Mouse (Mus musculus) C2C12 (cell line): ENCODE measurements at regions not wholly inside any gene's neighbourhood (a gene's known extent, or its start where the extent isn't known, plus 50 kb on each side); places are given as distances from the start of the nearest gene placed in this dataset.

ENCODE experiments used
- H3K27me3 ChIP-seq: one replicate; pipeline ENCODE4 v1.6.1; 2011; ENCODE audit not compliant: control insufficient read depth, insufficient read depth, insufficient read length
- H3K36me3 ChIP-seq: one replicate; pipeline ENCODE4 v1.6.1; 2011; ENCODE audit not compliant: control insufficient read depth, insufficient read depth
- H3K4me3 ChIP-seq: one replicate; pipeline ENCODE4 v1.5.1; 2011; ENCODE audit warnings: mild to moderate bottlenecking, control low read depth; ENCODE audit not compliant: poor library complexity, insufficient read depth, severe bottlenecking
- H3K79me2 ChIP-seq: one replicate; pipeline ENCODE4 v1.6.1; 2011; ENCODE audit not compliant: control insufficient read depth, insufficient read depth
- H3K79me3 ChIP-seq: one replicate; pipeline ENCODE4 v1.6.1; 2011; ENCODE audit warnings: low read depth, control low read depth
- H3ac ChIP-seq: one replicate; pipeline ENCODE3; 2011; ENCODE audit warnings: low read depth; ENCODE audit not compliant: control insufficient read depth, insufficient read length
- CEBPB ChIP-seq: IDR thresholded peaks from one replicate; pipeline ENCODE4 v1.6.1; 2011; ENCODE audit warnings: low read depth, mild to moderate bottlenecking, control low read depth, moderate library complexity
- CTCF ChIP-seq: IDR thresholded peaks from one replicate; pipeline ENCODE4 v1.5.1; 2011; ENCODE audit not compliant: control insufficient read depth, insufficient read depth, insufficient read length
- FOSL1 ChIP-seq: IDR thresholded peaks from one replicate; pipeline ENCODE4 v1.8.0; 2011; ENCODE audit warnings: mild to moderate bottlenecking, low read length; ENCODE audit not compliant: poor library complexity, insufficient read depth, severe bottlenecking
- MAX ChIP-seq: IDR thresholded peaks from one replicate; pipeline ENCODE4 v1.6.1; 2011; ENCODE audit warnings: mild to moderate bottlenecking, control low read depth
- MYOD1 ChIP-seq: IDR thresholded peaks from one replicate; pipeline ENCODE4 v1.6.1; 2011; ENCODE audit warnings: low read depth; ENCODE audit not compliant: control insufficient read depth, insufficient read length
- MYOG ChIP-seq: IDR thresholded peaks from one replicate; pipeline ENCODE4 v1.6.1; 2011; ENCODE audit not compliant: control insufficient read depth, insufficient read length; ENCODE audit errors: extremely low read depth
- USF1 ChIP-seq: IDR thresholded peaks from one replicate; pipeline ENCODE4 v1.6.1; 2011; ENCODE audit warnings: low read depth, mild to moderate bottlenecking, control low read depth, moderate library complexity

- Histone ChIP-seq H3K27me3 (no peaks in the 10 kb centered on the region), H3K36me3 (no peaks in the 10 kb centered on the region), H3K4me3 (no peak overlapping the region), H3K79me3 (no peaks in the 10 kb centered on the region), H3ac (no peak overlapping the region), H3K79me2 (no peaks in the 10 kb centered on the region)
- TF ChIP-seq MYOD1 (no peak), CEBPB (no peak)
Measured at GRCm38 (mm10) chr1:137926326-137926725, 249.2 kb downstream of the Ptprc start.

- Histone ChIP-seq H3ac (no peak overlapping the region), H3K79me3 (no peaks in the 10 kb centered on the region), H3K79me2 (no peaks in the 10 kb centered on the region), H3K4me3 (no peak overlapping the region), H3K27me3 (no peaks in the 10 kb centered on the region), H3K36me3 (no peaks in the 10 kb centered on the region)
- no peak for TF ChIP-seq USF1
- no peak for TF ChIP-seq MYOG
- TF ChIP-seq CEBPB = no peak
- no peak for TF ChIP-seq FOSL1
- TF ChIP-seq MYOD1 = no peak
- TF ChIP-seq CTCF = no peak
Measured at GRCm38 (mm10) chr1:137924156-137924555, 251.4 kb downstream of the Ptprc start.

- H3K36me3 ChIP-seq = no peaks in the 10 kb centered on the region
- TF ChIP-seq CEBPB = no peak
- TF ChIP-seq FOSL1 = no peak
- no peak for TF ChIP-seq MYOG
- TF ChIP-seq MYOD1 = no peak
- TF ChIP-seq MAX = no peak
- TF ChIP-seq CTCF = no peak
- no peak for TF ChIP-seq USF1
Measured at GRCm38 (mm10) chr1:137923705-137924104, 251.8 kb downstream of the Ptprc start.

GRCm38 (mm10) chr1:137922769-137923168, 252.7 kb downstream of the Ptprc start:
- Histone ChIP-seq H3ac (no peak overlapping the region), H3K4me3 (no peak overlapping the region), H3K27me3 (no peaks in the 10 kb centered on the region), H3K79me3 (no peaks in the 10 kb centered on the region), H3K79me2 (no peaks in the 10 kb centered on the region), H3K36me3 (no peaks in the 10 kb centered on the region)
- no peak for TF ChIP-seq FOSL1
- no peak for TF ChIP-seq MYOG
- no peak for TF ChIP-seq MAX
- no peak for TF ChIP-seq USF1
- TF ChIP-seq CTCF = no peak
- TF ChIP-seq CEBPB = no peak
- no peak for TF ChIP-seq MYOD1

More at GRCm38 (mm10) chr1:137923705-137924104, 251.8 kb downstream of the Ptprc start:
- H3K79me3 ChIP-seq = no peaks in the 10 kb centered on the region
- H3K4me3 ChIP-seq = no peak overlapping the region
- no peaks in the 10 kb centered on the region for H3K27me3 ChIP-seq
- no peaks in the 10 kb centered on the region for H3K79me2 ChIP-seq
- H3ac ChIP-seq = no peak overlapping the region

GRCm38 (mm10) chr1:137921592-137921991, 253.9 kb downstream of the Ptprc start:
- Histone ChIP-seq H3K79me2 (no peaks in the 10 kb centered on the region), H3ac (no peak overlapping the region), H3K27me3 (no peaks in the 10 kb centered on the region), H3K36me3 (no peaks in the 10 kb centered on the region), H3K4me3 (no peak overlapping the region), H3K79me3 (no peaks in the 10 kb centered on the region)
- TF ChIP-seq MYOG (no peak), CEBPB (no peak), FOSL1 (no peak), CTCF (no peak), MAX (no peak), MYOD1 (no peak), USF1 (no peak)

GRCm38 (mm10) chr1:137919739-137920563, 255.6 kb downstream of the Ptprc start:
- TF ChIP-seq FOSL1 = no peak
- TF ChIP-seq CEBPB = no peak
- no peak for TF ChIP-seq MYOG
- no peak for TF ChIP-seq USF1
- no peak for TF ChIP-seq CTCF
- TF ChIP-seq MAX = no peak
- TF ChIP-seq MYOD1 = no peak
- no peaks in the 10 kb centered on the region for H3K79me3 ChIP-seq
- no peak overlapping the region for H3ac ChIP-seq
- H3K79me2 ChIP-seq = no peaks in the 10 kb centered on the region
- no peaks in the 10 kb centered on the region for H3K36me3 ChIP-seq
- no peaks in the 10 kb centered on the region for H3K27me3 ChIP-seq
- no peak overlapping the region for H3K4me3 ChIP-seq
